Mouse (Mus musculus) heart, adult 2 months (tissue): ENCODE measurements around the gene Smurf1.

Experiments used
- CTCF ChIP-seq: fragments of 200-600 bp; IDR thresholded peaks from 2 replicates; pipeline ENCODE4 v1.8.1; 2022; ENCODE audit warnings: antibody characterized with exemption, mild to moderate bottlenecking, moderate library complexity
- POLR2A ChIP-seq: fragments of 200-500 bp; IDR thresholded peaks from 2 replicates; pipeline ENCODE4 v1.6.1; 2011; ENCODE audit warnings: mild to moderate bottlenecking, low read depth, low read length, control low read depth; ENCODE audit not compliant: insufficient read depth

DNA sequence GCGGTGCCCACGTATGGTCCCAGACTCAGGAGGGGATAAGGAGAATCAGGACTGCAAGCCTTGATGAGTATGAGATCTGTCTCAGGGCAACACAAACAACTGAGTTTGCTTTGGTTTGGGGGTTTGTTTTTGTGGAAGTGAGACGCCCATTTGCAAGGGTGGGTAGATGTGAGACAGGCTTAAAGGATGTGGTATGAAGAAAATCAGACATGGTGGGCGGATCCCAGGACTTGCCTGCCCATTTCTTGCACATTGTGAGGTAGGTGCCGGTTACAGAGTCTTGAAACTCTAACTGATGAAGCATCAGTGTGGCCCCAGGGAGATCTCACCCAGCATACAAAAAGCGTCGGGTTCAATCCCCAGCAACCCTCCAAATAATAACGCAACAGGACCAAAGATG lies 45.9 kb downstream of the Smurf1 start:
- TF ChIP-seq CTCF: no peak
- TF ChIP-seq POLR2A: no peak
